Mouse (Mus musculus) left cerebral cortex, postnatal 25 days (tissue): ENCODE data around the gene Gm17657. TPM values are rescaled to one million over a fixed set of nuclear protein-coding genes. Genes with fewer than 3 reads are reported as not detected.

ENCODE experiments used
- DNase-seq, 2 experiments: peaks; one replicate each; pipeline ENCODE4 v3.0.0; 2022; ENCODE audit warnings: low spot score in 2 of 2, mixed read lengths in 1 of 2
- intact Hi-C: fragments of 180-260 bp; cut with DNase I; formaldehyde crosslinking; loops from one replicate; pipeline ENCODE4 v1.15.1; 2025
- total RNA-seq, 2 experiments: library from RNA; stranded (reverse); gene quantifications; 2 replicates each; pipeline ENCODE4 v1.2.3; 2021

The Gm17657 gene
- total RNA-seq, 2 experiments from 2014 or later, result not detected

GRCm38 (mm10) chr17:29490713-29491581 is 58.5 kb downstream of the Gm17657 start, which contains the start of gene Pim1:
Gene Pim1 (plus strand): TSS chr17:29490753.
- intact Hi-C loops, result loop anchor here (1.0 to 5.0 kb wide), 3 partner anchors 54 to 224 kb away; partner anchors contain the start of gene BC004004
- DNase-seq, result peak; percentile 28 to 46

- intact Hi-C loops, result loop anchor here (1.0 to 5.0 kb wide), 3 partner anchors 53 to 223 kb away; partner anchors contain the start of gene BC004004
- peak; percentile 93 to 97 for DNase-seq
These were observed 59.3 kb downstream of the Gm17657 start for GRCm38 (mm10) chr17:29489971-29490712.

- intact Hi-C loops, result no loop called here
- no peak for DNase-seq
These were observed 60.2 kb downstream of the Gm17657 start for GRCm38 (mm10) chr17:29488978-29489970.

DNA sequence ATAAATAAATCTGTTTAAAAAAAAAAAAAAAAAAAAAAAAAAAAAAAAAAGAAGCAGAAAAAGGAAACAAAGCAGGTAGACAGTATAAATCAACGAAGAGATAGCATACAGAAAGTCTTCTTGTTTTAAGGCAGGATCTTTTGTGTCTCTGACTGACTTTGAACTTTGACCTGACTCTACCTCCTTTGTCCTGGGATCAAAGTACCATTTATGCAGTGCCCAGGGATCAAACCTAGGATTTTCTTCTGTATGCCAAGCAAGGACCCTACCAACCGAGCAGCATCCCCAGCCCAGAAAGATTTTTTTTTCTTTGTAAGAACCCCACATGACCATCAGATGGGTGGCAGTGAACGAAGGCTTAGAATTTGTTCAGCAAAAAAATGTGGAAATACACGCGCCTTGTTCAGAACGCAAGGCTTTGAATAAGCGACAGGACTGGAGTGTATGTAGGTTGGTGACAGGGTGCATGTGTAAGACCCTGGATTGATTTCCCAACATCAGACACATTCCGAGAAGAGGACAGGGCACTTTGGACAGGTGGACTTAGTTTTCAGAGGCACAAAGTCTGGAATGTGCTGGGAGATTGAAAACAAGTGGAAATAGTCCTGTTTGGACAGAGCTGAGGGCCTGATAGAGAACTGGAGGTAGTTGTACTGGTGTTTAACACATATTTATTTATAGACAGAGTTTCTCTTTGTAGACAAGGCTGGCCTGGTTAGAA is 61.0 kb downstream of the Gm17657 start:
- intact Hi-C loops, result no loop called here

GRCm38 (mm10) chr17:29485336-29486233 is 63.9 kb downstream of the Gm17657 start:
- intact Hi-C loops, result no loop called here
- DNase-seq, result no peak

More for the DNA sequence above, 61.0 kb downstream of the Gm17657 start:
- DNase-seq, result no peak

- intact Hi-C loops, result no loop called here
- DNase-seq, result no peak
These were observed 65.0 kb downstream of the Gm17657 start for GRCm38 (mm10) chr17:29484431-29484830.

DNA sequence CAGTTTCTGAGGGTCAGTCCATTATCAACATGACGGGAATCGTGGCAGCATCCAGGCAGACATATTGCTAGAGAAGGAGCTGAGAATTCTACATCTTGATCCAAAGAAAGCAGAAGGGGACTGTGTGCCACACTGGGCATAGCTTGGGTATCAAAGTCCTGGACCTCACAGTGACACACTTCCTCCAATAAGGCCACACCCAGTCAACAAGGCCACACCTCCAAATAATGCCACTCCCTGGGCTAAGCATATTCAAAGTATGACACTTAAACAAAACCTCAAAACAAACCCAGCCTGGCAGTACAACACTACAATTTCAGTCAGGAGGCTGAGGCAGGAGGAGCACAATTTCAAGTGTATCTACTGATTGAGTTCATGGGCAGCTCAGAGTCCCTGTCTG is 66.2 kb downstream of the Gm17657 start:
- intact Hi-C loops, result no loop called here
- no peak for DNase-seq

- intact Hi-C loops, result no loop called here
- DNase-seq, result no peak
These were observed 66.8 kb downstream of the Gm17657 start for GRCm38 (mm10) chr17:29482632-29483031.

GRCm38 (mm10) chr17:29480256-29480655 is 69.2 kb downstream of the Gm17657 start:
- intact Hi-C loops, result no loop called here
- no peak for DNase-seq

GRCm38 (mm10) chr17:29478271-29478670 is 71.2 kb downstream of the Gm17657 start:
- intact Hi-C loops, result no loop called here
- no peak for DNase-seq

DNA sequence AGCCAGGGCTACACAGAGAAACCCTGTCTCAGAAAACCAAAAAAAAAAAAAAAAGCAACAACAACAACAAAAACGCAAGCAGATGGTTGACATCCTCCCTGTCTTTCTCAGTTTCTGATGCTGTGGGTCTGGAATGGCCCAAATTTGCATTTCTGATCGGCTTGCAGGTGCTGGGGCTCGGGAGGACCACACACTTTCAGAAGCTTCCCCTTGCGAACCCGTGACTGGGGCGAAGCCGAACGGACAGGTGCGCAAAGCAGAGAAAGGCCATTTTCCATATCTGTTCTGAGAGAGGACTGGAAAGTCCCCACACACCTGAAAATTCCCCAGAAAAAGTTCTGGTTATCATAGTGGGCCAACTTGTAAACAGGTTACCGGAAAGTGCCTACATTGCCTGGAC is 72.1 kb downstream of the Gm17657 start:
- DNase-seq, result no peak
- intact Hi-C loops, result no loop called here

GRCm38 (mm10) chr17:29476461-29476860 is 73.0 kb downstream of the Gm17657 start:
- DNase-seq, result no peak
- intact Hi-C loops, result no loop called here

DNA sequence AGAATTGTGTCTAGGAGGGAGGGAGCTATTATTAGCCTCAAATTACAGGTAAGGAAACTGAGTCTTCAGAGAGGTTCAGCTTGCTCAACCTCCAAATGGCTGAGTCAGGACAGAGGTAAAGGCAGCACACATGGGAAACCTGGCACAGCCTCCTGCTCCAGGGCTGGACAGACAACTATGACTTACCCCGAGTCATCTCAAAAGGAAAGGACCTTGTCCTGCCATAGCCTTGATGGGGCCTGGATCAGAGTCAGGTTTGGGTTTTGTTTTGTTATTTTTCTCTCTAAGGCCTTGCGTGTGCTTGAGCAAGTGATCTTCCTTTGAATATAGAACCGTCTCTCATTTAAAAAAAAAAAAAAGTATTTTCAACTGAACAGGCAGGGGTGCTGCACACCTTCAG is 74.3 kb downstream of the Gm17657 start:
- intact Hi-C loops, result no loop called here
- no peak for DNase-seq

GRCm38 (mm10) chr17:29474036-29474435 is 75.4 kb downstream of the Gm17657 start:
- intact Hi-C loops, result no loop called here
- no peak for DNase-seq

- DNase-seq, result no peak
- intact Hi-C loops, result no loop called here
These were observed 76.0 kb downstream of the Gm17657 start for GRCm38 (mm10) chr17:29473466-29473865.
